Mouse (Mus musculus) spleen, adult 12 weeks (tissue): ENCODE measurements around the gene Decr2.
"Not testable (repeated sequence)": the region's sequence is repeated elsewhere in the genome, so short reads cannot be mapped to it uniquely, and the experiment has no call there.

Experiments
- DNase-seq: peaks from one replicate; pipeline ENCODE4 v3.0.0; 2022; ENCODE audit warnings: low spot score

Gene Decr2

DNA sequence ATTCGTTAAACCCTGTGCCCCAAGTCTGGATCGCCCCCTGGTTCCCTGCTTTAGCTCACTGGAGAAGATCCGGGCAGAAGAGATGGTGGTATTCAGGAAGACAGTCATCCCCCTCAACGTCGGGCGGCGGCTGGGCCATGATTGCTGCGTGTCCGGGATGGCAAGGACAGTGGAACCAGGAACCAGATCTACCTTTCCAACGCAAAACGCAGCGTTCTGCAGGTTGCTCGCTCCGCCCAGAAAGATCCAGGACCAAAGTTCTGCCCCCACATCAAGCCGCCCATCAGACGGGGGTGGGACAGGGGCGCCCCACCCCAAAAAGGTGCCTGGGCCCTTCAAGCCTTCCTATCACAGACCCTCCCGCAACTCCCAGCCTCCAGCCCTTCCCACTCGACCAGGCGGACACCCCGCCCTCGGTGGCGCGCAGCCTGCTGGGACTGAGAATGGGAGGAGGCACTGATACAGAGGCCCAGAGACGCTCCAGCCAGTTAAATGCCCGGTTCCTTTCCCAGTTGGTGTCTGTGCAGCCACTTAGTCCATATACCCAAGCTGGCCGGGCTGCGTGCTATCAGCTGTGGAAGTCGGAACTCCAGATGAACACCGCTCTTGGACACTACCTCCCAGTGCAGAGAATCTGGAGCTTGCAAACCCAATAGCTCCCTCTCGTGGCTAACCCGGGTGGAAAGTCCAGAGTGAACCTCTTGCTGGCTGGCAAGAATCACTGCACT is at the start of gene Decr2:
TSS of gene Decr2 (minus strand) at position 433 of the 728 bp plus-strand sequence.
- DNase-seq: peak; percentile 71

DNA sequence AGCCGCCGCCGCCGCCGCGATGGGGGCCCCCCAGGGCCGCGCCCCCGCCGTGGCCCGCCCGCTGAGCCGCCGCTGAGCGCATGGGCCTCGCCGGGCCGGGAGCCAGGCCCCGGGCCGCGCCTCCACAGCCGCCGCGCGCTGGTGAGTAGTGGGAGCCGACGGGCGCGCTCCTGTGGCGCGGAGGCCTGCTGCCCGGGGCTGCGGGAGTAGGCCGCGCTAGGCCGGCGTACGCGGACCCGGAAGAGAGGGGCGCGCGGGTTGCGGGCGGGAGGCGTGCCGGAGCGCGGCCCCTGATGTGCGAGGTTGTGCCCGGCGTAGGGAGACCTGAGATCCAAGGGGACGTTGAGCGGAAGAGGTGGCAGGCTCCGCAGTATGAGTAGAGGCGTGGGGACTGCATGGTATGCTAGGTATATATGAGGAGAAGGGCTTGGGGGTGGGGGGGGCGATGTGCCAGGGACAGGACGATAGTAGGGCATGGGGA is 48.8 kb upstream of the Decr2 start:
- no peak for DNase-seq

DNA sequence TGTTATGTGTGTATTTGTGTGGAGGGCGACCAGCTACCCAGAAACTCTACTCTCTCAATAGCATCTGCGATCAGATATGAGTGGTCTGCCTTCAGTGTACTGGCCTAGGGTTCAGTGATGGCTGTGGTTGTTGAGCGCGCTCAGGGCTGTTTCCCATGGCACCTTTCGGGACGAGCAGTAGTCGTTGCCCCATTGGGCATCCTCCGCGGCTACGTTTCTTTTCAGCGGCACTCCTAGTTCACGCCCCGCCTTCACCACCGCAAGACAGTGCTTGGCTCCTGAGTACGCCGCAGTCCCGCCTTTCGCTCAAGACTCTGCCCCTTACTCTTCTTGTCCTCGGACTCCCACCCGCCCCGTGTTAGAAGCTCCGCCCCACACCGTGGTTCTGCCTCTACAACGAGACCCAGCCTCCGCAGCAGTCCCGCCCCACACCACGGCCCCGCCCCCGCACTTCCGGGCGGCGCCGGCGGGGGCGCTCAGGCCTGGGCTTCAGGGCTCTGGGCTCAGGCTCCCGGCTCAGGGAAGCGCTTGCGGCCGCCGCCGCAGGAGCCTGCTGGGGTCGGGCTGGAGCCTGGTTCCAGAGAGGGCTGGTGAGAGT is 48.2 kb upstream of the Decr2 start, which contains the start of gene Axin1:
TSS of gene Axin1 (plus strand) at position 450 of the 598 bp plus-strand sequence.
- DNase-seq: peak; percentile 94

DNA sequence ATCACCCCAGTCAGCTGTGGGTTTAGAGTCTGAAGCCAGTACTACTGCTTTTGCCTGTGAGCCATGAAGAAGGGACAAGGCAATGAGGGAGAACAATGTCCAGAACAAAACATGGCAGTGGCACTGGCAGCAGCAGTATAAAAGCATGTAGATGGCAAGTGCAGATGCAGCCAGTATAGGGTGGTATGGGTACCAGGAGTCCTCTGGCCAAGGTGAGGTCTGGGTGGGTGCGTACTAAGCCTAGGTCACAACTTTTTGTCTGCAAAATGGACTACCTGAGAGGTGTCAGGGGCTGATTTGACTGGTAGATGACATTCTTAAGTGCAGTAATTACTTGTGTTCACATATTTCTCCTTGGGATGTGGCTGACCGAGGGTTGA is 47.6 kb upstream of the Decr2 start:
- no peak for DNase-seq

DNA sequence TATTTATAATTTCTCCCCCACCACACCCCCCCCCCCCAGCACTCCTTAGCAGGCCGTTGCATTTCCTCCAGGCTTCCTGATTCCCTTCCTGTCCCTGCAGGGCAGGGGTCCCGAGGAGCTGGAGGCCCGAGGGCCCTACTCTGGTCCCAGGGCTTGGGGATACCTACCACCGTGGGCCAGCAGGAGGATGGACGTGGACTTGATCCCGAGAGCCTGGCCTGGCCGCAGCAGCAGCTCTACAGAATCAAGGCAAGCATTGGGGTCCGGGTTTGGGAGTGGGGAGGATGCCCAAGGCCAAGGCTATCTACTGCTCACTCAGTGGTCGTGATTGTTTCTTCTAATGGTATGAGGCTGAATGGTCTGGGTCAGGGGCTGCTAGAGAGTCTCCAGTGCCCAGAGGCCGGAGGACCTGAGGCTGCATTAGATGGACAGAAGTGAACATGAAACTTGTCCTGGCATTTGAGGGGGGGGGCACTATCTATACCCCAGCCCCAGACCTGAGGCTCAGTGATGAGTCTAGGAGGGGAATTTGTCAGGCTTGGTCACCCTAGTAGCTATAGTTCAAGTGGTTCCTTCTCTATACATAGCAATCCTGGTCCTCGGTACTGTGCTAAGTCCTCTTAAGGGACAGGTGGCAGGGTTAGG is 47.1 kb upstream of the Decr2 start:
- DNase-seq: no peak

DNA sequence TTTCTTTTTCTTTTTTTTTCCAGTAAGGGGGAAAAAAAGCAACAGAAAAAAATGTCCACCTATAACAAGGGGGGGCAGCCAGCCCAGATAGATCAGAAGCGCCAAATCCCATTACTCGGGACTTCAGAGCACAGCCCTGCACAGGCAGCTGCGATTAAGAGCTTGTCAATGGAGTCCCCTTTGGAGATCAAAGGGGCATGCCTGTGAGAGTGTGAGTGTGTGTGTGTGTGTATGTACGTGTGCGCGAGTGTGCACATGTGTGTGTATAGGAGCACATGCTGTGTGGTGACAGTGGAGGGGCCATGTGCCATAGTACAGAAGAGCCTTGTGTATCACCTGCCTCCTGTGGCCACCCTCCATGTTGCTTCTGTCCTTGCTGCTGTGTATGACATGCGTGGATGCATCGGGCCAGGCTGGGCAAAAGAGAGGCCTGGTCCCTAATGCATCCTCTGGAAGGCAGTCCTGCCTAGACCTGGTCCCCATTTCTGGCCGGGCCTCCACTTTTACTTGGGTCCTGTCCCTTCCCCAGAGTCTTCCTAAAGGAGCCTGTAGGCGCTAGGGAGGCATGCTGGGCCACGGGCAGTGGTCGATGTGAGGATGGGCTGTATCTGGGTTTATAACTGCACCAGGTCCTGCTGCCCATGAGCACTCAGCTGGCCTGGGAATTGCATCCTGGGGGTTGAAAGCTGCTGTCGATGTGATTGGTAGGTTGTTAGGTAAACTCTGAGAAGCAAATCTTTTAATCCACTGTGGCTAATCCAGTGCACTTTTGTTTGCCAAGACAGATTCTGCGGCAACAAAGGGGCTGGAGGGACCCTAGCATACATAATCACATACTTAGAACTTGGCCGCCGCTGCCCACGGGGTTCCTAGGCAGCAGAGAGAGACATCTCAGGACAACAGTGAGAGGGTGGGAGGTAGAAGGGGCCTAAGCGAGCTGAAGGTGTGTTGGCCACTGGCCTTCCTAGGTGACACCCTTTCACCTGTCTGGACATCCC is 42.0 kb upstream of the Decr2 start:
- DNase-seq: no peak

DNA sequence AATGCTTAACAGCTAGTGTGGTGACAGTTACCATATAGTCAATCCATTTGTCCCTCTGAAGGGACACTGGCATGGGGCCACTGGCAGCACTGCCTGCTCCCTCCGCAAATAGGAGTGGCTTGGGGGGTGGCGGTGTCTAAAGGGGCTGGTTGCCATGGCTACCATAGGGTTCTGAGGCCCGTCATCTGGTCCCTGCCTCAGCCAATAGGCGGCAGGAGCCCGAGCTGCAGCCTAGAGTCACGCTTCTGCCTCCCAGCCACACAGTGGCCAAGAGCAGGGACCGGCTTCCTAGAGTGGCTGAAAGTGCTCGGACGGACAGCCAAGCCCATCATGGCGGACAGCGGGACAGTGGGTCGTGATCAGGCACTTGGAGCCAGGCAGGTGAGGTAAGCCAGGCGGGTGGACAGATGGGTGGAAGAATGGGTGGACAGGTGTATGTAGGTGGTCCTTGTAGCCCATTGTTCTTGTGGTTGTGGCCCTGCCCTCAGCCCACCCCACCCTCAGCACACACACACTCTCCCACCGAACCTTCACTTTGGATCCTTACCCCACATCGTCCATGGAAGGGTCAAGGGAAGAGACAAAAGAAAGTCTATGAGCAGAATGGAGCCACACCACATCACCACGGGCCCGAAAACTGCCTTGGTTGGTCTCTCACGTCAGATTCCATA is 41.1 kb upstream of the Decr2 start:
- DNase-seq: no peak

DNA sequence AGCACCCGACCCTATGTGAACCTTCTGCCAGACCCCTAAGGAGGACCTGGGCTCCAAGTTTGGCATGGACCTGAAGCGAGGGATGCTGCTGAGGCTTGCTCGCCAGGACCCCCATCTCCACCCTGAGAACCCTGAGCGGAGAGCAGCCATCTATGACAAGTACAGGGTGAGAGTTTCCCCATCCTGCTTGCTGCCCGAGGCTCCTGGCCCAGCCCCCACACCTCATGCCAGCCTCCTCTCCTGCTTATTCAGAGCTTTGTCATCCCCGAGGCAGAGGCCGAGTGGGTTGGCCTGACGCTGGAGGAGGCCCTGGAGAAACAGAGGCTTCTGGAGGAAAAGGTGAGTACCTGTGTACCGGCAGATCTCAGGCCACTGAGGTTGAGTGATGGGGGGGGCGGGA is 35.1 kb upstream of the Decr2 start:
- no peak for DNase-seq

DNA sequence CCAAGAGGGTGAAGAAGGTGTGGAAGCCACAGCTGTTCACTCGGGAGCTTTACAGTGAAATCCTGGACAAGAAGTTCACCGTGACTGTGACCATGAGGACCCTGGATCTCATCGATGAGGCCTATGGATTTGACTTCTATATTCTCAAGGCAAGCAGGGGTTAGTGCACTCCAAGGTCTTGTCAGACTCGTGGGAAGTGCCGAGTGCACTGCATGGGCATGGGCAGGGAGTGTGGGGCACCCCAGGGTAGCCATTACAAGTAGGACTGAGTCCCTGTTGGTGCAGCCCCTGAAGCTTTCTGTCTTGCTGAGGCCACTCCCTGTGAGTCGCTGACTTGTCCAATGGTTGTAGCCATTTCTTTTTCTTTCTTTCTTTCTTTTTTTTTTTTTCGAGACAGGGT is 34.4 kb upstream of the Decr2 start:
- no peak for DNase-seq

DNA sequence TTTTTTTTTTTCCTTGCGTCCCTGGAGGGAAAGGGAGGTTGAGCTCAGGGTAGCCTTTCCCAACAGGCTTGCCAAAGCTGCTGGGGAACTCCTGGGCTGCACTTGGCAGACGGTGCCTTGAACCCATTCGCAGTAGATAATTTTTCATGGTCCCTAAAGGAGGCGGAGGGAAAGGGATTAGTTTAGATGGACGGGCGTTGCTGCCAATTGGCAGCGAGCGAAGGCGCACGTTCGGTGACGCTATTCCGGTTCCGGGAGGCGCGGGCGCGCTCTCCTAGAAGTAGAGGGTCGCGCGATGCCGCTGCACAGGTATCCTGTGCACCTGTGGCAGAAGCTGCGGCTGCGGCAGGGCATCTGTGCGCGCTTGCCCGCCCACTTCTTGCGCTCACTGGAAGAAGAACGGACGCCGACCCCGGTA is 33.1 kb upstream of the Decr2 start, which contains the start of gene Mrpl28:
TSS of gene Mrpl28 (plus strand) at position 234 of the 418 bp plus-strand sequence.
- DNase-seq: peak; percentile 75

DNA sequence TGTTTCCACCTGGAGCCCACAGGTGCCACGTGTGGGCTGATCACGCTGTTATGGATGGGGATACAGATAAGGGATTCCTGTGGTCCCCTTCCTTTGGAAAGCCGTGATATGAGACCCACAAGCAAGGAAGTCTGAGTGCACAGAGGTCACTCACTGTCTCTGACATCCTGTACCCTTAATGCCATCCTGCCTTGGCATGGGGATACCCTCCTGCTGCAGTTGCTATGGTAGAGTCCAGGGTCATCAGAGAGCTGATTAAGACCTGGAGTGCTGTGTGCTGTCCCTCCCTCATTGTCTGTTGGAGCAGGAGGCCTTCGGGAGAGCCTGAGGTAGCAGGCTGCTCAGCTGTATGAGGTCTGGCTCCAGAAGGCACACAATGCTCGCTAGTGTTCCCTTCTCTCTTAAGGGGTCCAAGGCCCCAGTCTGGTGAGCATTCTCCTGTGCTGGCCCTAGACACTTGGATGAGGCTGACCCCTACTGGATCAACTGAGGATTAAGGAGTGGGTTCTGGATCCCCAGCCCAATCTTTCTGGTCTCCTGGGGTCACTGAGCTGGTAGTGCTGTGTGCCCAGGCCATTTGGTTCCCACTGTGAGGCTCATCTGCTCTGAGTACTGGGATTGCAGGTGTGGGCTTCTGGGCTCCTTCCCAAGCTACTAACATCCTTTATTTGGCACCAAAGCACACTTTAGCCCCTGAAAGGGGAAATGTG is 32.4 kb upstream of the Decr2 start:
- DNase-seq: no peak

DNA sequence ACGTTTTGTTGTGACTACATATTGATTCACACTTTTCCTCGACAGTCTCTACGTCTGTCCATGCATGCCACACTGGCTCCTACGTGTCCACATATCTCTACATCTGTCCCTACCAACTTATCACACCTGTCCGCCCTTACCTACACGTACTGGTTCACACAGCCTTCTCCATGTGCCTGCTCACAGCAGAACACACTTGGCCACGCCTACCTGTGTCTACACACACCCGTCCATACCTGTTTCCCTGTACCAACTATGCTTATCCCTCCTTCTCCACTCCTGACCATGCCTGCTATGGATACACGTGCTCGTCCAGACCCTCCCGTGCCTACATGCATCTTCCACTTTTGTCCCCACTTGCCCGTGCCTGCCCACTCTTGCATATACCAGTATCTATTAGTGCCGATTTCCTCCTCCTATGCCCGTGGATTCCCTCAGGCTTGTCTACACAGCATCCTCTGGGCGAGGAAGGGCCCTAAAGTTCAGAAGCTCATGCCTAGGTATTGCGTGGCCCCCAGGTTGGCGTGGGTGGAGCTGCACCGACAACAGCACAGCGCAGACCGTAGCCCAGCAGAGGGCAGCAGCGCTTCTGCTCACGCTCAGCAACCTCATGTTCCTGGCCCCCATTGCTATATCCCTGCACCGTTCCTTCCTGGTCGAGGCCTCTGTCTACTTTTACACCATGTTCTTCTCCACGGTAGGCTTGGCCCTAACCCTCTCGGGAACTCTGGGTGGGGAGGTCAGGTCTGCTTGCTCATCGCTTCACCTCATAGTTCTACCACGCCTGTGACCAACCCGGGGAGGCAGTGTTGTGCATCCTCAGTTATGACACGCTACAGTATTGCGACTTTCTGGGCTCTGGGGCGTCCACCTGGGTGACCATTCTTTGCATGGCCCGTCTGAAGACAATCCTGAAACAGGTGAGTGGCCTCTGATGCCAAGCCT is 29.9 kb upstream of the Decr2 start:
- no peak for DNase-seq

DNA sequence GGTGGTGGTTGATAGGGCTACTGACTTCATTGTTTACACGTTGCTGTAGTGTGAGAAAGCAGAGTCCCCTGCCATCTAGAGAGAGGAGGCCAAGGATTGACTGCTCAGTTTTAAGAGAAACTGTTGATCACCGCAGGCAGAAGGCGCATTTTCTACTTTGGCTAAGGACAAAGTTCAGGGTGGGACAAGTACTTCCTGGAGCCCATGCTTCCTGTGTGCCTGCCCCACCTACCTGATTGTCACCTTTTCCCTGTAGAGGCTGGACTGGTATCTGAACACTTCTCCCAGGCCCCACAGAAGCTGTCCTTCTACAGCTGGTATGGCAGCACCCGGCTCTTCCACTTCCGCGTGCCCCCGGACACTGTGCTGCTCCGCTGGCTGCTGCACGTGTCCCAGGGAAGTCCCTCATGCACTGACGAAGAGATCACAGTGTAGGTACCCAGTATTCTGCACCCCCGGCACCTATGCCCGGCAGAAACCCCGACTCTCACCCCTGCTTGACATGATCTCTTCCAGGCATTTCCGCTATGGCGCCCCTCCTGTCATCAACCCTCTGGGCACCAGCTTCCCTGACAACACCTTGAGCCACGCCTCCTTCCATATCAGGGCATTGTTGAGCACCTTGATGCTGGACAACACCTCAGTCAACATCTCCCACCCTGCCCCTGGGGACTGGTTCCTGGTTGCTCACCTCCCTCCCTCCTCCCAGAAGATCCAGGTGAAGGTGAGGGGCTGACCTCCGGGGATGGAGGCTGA is 26.5 kb upstream of the Decr2 start:
- DNase-seq: no peak

DNA sequence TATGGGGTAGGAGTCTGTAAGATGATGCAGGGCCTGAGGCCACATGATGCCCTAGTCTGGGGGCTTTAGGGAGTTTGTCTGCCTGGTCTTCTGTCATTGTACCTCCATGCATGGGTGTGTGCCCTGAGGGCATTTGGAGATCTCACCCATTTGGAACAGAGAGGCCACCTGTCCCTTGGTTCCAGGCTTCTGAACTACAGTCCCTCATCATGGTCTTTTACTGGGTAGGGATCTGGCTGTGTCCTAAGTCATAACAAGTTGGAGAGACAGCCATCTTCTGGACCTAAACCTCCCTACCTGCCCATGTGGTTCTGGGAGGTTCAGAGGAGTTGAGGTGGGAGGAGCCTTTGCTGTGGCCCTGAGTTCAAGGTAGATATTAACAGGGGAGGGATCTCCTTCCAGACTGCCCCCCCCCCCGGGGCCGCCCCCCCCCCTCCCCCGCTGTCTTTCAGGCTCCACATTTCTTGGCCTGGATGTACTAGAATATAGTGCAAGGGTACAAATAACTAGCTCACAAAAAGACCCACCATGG is 25.9 kb upstream of the Decr2 start:
- DNase-seq: no peak

DNA sequence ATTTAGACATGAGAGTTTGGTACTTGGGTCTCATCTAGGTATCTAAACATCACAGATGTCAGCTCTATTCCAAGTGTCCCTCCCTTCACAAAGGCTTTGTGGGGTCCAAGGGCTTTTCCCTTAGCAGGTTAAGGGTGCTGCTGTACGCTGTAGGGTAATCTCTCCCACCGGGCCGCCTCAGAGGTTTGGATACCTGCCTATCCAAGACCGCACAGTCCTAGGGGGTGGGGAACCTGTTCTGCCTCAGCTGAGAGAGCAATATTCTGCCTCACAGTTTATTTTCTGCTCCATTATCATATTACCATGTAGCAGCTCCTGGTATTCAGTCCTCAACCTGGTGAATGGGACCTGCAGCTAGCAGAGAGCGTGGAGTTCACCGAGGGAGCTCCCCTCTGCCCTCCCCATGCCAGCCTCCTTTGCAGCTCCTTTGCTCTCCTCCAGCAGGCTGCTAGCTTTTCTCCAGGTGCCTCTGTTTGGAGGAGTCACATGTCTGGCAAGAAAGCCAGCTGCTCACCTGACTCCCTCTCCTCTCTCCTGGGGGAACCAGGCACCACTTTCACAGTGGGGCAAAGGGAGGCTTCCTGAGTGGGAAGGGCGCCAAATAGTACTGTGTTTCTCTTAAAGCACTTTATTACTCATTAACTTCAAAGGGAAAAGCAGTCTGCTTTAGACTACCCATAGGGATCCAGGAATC is 25.2 kb upstream of the Decr2 start:
- DNase-seq: no peak

DNA sequence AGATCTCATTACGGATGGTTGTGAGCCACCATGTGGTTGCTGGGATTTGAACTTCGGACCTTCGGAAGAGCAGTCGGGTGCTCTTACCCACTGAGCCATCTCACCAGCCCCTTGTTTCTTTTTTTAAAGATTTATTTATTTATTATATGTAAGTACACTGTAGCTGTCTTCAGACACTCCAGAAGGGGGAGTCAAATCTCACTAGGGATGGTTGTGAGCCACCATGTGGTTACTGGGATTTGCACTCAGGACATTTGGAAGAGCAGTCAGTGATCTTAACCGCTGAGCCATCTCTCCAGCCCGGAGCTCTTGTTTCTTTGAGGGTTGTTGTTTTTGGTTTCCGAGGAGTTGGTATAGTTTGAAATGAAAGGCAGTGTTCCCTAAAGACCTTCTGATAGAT is 24.3 kb upstream of the Decr2 start:
- not testable (repeated sequence) for DNase-seq

DNA sequence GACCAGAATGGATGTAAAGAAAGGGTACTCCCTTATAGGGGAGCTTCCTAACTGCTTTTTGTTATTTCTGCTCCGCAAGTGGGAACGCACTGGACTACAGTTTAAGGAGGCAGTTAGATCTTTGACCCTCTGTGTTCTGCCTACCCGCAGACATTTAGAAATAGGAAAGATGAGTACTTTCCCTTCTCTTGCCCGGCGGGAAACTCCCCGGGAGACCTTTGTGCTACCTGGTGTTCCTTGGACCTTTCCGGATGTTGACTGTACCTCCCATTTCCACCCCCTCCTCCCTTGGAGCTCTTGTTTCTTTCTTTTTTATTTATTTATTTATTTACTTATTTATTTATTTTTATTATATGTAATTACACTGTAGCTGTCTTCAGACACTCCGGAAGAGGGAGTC is 23.9 kb upstream of the Decr2 start:
- DNase-seq: no peak
